Mouse (Mus musculus) embryonic fibroblast, embryonic 13.5 days (primary cell): ENCODE data around the gene Clybl.

ENCODE experiments used
- CTCF ChIP-seq: IDR thresholded peaks from 2 replicates; pipeline ENCODE4 v1.5.1; 2011; ENCODE audit warnings: mild to moderate bottlenecking, control low read depth, low read length, moderate library complexity, borderline replicate concordance; ENCODE audit not compliant: insufficient read depth
- POLR2A ChIP-seq: IDR thresholded peaks from 2 replicates; pipeline ENCODE4 v1.6.1; 2011; ENCODE audit warnings: low read depth, mild to moderate bottlenecking, control low read depth, low read length, moderate library complexity

DNA sequence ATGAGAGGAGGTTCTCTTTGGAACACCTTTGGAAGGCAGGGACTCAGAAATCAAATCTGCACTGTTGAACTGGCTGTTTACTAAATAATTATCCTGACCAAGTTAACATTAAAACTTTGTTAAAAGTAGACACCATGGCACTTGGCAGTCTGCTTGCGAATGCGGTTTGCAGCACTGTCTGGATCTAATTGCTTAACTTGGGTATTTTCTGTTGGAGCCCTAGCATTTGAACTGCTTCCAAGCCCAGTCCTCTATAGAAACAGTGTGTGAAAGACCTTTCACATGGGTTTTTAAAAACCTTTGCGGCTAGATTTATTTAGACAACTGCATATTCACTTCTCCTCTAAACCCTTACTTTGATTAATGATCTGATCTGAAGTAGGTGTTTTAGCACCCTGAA lies 242.9 kb downstream of the Clybl start:
- no peak for TF ChIP-seq CTCF
- TF ChIP-seq POLR2A = no peak
